Mouse (Mus musculus): ENCODE data around the gene Maco1.

DNA sequence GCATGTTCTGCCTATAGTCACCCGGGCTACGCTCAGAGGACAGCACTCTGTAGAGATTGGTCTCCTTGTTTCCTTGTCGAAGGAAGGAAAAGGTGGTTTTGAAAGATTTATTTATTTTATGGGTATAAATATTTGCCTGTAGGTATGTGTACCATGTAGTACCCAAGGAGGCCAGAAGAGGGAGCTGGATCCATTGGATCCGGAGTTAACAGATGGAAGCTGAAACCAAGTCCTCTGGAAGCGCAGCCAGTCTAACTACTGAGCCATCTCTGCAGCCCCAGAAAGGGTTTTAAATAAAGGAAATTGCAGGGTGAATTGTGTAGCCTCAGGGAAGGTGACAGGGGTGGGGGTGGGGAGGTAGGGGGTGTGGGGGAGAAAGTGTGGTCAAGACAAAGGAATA, 68.4 kb downstream of the Maco1 start:
- TF ChIP-seq CTCF (IDR thresholded peaks at IDR 0.05; ENCODE audit: extremely low read depth, insufficient read length, insufficient replicate concordance, low read depth, low read length), result peak; percentile 51; the same call in 1 of the 2 replicates
- TF ChIP-seq POLR2A (IDR thresholded peaks at IDR 0.05; ENCODE audit: low read depth, low read length), result no peak
